Mouse (Mus musculus) G1E-ER4 (cell line): ENCODE results near the gene Spo11. TPM values are rescaled to one million over a fixed set of nuclear protein-coding genes. Genes with fewer than 3 reads are reported as not detected.

Experiments used
- GATA1 ChIP-seq: IDR thresholded peaks from one replicate; pipeline ENCODE4 v1.8.0; 2012; ENCODE audit warnings: low read length, inconsistent platforms
- polyA plus RNA-seq: library from polyadenylated mRNA; stranded (reverse); fragments of >175 nt; gene quantifications from 2 replicates; pipeline ENCODE4 v1.2.3, GENCODE M21; 2012

Spo11 gene
- polyA plus RNA-seq, 1 experiment, result not detected

DNA sequence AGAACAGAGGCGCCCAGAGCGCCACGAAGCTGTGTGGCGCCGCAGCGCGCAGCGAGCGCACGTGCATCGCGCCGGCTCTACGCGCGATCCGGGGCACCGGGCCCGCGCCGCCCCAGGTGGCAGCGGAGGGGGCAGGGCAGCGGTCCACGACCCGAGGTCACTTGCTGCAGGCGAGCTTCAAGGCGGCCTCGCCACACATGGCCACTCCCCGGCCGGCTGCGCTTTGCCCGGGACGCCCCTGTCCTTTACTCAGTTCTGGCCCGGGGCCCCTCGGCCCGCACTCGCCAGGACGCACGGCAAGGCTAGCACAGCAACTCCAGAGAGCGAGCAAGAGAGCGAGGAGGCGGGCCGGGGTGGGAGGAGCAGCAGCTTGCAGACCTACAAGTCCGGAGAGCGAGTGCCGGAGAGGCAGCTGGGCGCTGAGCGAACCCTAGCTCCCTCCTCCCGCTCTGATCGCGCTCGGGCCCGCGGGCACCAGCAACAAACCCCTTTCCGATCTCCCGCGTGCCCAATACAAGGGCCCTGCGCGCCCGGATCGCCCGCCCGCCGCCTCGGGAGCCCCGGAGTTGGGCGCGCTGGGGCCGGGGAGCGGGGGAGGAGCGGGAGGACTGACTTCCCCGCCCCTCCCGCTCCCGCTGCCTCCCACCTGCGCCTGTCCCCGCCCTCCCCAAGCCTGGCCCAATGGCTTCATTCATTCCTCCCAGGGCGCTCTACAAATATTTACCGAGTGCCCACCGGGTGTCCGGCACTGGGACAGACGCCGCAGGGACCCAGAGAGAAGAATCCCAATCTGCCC, 37.3 kb upstream of the Spo11 start, which contains the start of gene Bmp7:
Bmp7 (minus strand) TSS at position 319 of the 796 bp plus-strand sequence.
- no peak for TF ChIP-seq GATA1

DNA sequence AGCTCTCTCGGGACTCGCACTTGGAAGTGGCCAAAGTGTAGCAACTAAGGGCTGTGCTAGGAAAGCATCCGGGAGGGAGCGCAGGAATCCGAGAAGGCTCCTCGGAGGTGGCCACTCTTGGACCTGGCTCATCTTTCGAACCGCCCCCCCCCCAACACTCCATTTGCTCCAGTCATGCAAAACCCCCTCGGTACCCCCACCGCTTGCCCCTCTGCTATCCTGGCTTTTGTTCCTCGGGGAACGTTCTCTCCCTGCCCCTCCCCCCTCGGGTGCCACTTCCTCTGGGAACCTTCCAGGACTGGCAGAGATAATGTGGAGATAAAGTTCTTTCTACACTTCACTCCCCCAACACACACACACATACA, 36.7 kb upstream of the Spo11 start:
- TF ChIP-seq GATA1, result no peak

DNA sequence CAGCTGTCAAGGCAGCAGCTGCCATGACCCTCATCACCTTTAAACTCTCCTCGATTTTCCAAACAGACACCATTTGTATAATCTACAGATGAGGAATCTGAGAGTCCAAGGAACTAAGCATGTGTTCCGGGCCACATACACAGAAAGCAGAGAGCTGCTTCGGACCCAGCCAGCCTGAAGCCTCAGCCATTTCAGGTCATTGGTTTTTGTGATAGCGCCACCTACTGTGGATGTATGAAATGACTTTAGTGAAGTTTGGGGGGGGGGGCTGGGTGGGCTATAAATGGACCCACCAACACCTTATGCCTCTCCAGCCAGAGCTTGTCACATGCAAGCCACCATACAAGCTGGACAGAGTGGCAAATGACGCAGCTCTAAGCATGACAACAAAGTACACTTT, 28.4 kb upstream of the Spo11 start:
- TF ChIP-seq GATA1, result no peak

DNA sequence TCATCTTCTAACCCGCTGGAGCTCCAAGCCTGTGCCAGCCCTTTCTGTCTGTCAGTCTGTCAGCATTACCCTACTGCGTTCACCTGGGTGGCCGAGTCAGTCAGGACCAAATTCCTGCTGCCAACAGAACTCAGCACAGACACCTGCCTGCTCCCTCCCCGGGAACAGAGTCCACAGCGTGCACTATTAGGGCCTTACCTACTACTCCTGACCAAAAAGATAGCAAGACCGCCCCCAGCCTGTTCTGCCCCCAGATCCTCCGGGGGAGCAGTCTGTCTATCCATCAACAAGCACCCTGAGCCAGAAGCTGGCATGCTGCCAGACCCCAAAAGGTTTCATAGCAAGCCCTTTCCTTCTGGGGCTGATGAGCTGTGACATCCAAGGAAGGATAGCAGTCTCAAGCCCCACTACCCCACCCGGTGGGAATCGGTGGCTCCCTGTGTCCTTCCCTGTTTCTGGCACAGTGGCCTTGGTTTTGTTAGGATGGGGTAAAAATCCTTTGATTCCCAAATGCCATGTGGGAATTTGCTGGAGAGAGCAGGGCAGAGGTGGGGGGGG, 27.3 kb upstream of the Spo11 start:
- no peak for TF ChIP-seq GATA1

DNA sequence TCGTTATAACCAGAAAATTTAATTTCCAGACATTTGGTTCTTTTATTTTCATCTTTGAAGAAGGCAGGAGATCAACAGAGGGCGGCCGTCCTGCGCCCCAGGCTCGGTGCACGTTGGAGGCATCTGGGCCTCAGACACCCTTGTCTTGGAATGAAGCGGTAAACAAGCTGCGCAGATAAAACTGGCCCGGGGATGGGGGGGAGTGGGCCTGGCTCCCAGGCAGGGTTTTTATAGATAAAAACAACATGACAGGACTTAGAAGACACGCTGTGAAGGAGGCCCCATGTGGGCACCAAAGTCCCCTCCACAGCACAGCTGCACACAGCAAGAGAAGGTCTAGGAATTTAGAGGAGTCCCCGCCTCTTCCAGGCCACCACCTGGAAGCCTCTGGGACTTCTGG, 26.8 kb upstream of the Spo11 start:
- no peak for TF ChIP-seq GATA1

DNA sequence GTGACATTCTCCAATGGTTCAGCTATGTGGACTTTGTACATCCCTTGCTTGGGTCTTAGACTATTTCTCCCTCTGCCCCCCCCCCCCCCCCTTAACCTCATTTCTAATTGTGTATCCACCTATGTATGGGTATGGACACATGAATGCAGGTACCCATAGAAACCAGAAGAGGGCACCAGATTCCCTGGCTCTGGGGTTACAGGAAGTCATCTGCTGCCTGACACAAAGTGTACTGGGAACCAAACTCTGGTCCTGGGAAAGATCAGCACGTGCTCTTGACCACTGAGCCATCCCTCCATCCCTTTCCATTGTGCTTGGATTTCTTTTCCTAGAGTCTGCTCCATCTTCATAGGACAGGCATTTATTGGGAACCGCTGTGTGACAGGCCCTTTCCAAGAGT, 25.5 kb upstream of the Spo11 start:
- TF ChIP-seq GATA1, result no peak

DNA sequence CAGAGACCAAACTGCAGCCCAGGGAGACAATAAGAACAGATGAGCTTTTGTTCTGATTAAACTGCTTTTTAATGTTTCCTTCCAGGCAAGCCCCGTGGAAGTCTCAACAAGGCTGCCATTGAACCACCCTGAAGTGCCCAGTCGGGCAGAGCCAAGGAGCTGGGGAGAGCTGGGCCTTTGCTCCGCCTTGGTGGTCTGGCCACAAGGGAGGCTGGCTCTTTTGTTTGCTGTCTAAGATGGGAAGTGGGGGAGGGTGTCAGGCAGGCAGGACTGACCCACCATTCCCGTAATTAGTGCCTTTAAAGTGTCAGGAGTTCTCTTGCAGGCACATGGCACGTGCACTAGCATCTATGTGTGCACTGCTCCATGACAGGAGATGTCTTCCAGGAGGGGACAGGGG, 18.9 kb upstream of the Spo11 start:
- no peak for TF ChIP-seq GATA1

DNA sequence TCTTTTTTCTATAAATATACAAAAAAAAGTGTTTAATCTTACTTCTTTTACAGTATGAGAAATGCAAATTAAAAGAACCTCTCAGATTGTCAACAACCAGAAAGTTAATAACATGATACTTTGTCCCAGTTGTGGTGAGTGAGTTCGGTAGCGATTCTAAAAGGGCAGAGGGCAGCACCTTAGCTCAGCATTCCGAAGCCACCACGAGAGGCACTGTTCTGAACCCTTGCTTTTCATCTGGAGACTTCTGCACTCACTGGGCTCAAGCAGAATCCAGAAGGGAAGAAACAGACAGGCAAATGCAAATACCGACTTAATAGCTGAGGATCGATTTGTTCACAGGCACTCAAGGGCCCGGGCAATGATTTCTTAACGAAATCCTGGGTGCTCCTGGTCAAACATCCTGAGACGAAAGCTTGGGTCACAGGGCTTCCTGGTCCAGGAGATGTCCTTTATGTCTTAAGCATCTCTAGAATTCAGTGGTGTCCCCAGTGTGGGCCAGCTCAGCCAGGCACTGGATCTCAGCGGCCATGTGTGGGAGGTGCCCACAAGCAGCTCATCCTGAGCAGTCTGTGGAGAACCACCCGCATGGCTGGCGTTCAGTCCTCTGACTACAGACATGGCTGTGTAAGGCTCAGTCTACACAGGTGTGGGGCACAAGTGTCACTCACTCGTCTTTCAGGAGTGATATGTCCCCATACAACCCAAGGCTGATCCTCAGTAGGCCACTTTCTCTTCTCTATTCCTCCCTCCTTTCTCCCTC, 18.3 kb upstream of the Spo11 start:
- TF ChIP-seq GATA1, result no peak

DNA sequence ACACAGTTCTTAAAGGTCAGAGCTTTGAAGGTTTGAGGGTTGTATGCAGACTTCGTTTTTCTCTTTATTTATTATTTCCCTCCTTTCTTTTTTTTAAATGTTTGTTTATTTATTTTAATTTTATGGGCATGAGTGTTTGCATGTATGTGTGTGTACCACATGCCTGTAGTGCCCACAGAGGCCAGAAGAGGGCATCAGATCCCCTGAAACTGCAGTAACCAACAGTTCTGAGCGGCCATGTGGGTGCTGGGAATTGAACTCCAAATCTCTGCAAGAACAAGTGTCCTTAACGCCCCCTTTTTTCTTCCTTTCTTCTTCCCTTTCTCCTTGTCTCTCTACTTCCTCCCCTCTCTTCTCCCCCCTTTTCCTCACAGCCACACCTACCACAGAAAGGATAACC, 17.1 kb upstream of the Spo11 start:
- TF ChIP-seq GATA1, result no peak

DNA sequence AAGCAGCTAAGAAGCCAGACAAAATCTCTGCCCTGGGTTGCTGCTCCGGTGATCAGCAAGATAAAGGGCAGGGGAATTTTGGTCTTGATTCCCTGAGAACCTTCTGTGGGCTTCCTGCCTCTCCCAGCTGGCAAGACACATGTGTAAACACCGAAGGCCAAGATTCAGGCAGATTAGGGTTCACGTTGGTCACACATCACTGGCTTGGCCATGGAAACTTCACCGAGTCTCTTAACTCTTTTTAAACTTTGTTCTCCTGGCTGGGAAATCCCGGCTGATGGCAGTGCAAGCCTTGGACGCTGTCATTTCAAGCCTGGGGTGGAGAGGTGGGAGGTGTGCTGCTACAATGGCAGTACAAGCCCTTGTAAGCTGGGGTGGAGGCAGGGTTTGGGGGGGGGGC, 16.3 kb upstream of the Spo11 start:
- TF ChIP-seq GATA1, result no peak

DNA sequence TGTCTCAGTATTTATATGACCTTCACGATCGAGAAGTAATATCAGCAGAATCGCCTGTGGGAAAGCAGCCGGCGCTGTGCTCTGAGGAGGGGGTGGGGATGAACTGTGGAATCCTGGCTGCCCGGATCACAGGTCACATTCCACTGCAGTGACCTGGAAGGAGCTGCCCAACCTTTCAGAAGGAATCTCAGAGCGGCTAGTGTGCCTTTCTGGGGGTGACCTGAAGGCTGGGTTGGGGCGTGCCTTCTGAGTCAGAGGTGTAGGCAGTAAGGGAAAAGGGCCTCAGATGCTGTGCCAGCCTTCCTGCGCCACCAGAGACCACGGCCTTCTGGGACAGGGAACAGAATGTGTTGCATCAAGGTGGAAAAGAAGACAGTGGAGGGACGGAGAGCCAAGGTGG, 12.3 kb upstream of the Spo11 start:
- no peak for TF ChIP-seq GATA1

DNA sequence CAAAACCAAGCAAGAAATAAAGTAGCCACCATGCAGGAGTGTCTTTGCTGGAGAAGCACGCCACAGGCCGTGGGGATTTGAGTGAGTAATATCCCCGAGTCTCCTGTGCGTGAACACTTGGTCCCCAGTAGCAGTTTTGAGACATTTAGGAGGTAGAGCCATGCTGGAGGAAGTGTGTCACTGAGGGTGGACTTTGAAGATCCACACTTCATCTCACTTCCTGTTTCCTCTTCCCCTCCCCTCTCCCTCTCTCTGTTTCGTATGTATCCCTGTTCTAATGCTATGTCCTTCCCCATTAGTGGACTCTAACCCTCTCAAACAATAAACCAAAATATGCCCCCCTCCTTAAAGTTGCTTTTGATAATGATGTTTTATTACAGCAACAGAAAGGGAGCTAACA, 11.0 kb upstream of the Spo11 start:
- no peak for TF ChIP-seq GATA1

DNA sequence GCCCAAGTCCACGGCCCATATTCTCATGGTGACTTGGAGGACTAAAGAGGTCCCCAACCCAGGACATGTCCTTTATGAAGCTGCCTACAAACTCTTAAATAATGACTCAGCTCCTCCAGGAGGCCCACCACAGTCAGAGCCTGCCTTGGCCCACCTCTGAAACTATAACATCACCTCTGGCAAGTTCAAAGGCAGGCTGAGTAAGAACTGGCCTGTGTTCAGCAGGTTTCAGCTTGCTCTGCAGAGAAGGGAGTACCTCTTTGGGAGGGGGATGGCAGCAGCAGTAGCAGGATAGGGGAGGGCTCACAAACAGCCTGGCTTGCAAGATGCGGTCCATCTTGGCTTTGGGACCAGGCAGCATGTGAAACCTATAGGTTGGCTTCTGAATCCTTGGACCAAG, 5.6 kb upstream of the Spo11 start:
- no peak for TF ChIP-seq GATA1

DNA sequence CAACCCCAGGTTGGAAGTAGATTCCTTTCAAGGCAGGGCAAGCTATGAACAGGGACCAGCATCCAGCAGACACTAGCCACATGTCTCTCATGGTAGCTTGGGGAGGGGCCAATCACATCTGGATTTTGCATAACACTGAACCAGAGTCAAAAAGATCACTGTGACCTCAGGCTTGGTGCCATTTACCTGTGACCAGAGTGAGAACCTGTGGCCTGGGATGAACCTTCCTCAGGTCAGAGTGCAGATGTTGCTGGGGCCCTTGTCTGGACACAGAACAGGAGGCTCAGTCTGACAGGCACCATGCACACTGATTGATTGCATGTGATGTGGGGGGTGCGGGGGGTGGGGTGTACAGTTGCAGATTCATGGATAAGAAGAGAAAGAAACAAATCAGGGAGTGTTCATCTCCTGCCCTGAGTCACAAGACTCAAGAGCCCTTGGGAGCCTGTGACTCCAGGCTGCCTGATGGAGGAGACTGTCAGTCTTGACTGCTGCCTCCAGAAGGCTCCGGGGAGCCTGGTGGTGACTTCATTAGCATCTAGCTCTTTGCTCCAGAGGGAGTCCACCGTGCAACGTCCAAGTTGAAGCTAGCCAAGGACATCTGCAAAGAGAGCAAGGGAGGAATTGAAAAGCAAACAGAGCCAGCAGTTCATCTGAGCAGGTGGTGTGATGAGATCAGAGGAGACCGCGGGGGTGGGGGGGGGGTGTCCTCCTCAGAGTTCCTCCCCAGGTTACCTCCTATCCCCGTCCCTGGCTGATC, 3.5 kb upstream of the Spo11 start:
- no peak for TF ChIP-seq GATA1

DNA sequence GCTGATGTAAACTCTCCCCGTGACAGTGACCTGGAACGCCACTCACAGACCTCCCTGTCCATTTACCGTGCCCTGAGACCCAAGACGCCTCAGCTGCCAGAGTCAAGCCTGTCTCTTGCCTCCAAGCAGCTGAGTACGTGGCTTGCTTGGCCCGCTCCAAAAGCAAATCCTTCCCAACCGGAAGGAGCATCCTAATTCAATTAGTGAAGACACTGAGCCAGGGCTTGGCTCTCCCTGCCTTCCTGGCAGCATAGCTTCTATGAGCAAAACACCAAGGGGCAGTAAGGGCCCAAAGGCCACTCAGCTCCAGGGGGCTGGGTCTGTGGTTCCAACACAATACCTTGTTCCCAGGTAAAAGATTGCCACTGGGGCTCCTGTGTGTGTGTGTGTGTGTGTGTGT, 2.8 kb upstream of the Spo11 start:
- no peak for TF ChIP-seq GATA1

DNA sequence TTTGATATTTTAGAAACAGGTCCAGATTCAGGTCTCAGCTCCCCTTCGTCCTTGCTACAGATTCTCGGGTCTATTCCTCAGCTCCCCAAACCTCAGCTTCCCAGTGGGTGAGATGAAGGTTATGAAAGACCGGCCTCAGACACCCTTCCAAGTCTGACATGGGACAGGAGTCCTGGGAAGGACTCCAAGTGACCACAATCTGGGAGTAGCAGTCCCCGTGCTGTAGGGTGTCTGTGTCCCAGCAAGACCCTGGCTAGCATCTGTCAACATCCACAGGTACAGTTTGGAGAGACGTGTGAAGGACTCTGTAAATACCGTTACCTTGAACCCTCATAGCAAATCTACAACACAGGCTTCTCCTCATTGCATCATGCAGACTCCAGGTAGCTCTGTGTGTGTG, 2.3 kb upstream of the Spo11 start:
- TF ChIP-seq GATA1, result no peak
